Mouse (Mus musculus) heart, embryonic 10.5 days (tissue): ENCODE measurements at regions not wholly inside any gene's neighbourhood (a gene's known extent, or its start where the extent isn't known, plus 50 kb on each side); places are given as distances from the start of the nearest gene placed in this dataset.

ENCODE experiments used
- DNase-seq: peaks from one replicate; pipeline ENCODE4 v3.0.0-alpha.2; 2017; ENCODE audit warnings: low spot score
- H3K27ac ChIP-seq: fragments of 300-500 bp; sonication (generic); 2 replicates; pipeline ENCODE4 v1.5.1; 2016; ENCODE audit warnings: mild to moderate bottlenecking
- H3K27me3 ChIP-seq: fragments of 300-500 bp; sonication (generic); 2 replicates; pipeline ENCODE4 v1.6.1; 2016; ENCODE audit warnings: mild to moderate bottlenecking; ENCODE audit not compliant: poor library complexity, insufficient read depth, severe bottlenecking
- H3K36me3 ChIP-seq: fragments of 300-500 bp; sonication (generic); 2 replicates; pipeline ENCODE4 v1.6.1; 2016; ENCODE audit warnings: mild to moderate bottlenecking, moderate library complexity
- H3K4me1 ChIP-seq: fragments of 300-500 bp; sonication (generic); 2 replicates; pipeline ENCODE4 v1.6.1; 2016; ENCODE audit warnings: mild to moderate bottlenecking
- H3K4me3 ChIP-seq: fragments of 300-500 bp; sonication (generic); 2 replicates; pipeline ENCODE4 v1.5.1; 2016; ENCODE audit warnings: mild to moderate bottlenecking, moderate library complexity
- H3K9me3 ChIP-seq: fragments of 300-500 bp; sonication (generic); 2 replicates; pipeline ENCODE4 v1.6.1; 2016; ENCODE audit warnings: mild to moderate bottlenecking, moderate library complexity
- WGBS: fragments of 180-500 bp; shearing (Covaris S2); methylation state at CpG from one replicate; pipeline ENCODE4 v1.1.7; 2016; 5-methylcytosine and 5-hydroxymethylcytosine counted together

DNA sequence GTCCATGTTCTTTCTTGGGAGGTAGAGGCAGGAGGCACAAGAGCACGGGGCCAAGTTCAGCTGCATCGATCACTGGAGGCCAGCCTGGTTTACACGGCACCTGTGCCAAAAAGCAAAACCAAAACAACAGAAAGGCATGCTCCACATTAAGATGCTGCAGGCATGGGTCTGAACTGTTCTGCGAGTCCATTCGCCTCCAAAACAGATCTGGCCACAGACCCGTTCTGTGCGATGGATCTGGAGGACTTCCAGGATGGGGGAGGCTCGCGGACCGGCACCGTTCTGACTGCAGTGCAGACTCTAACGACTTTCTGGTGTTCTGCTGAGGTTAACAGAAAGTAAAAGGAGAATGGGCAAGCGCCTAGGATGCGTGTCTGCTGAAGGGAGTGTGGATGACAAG lies 52.3 kb downstream of the A230072I06Rik start:
- 79% methylated on average over 14 of the region's 14 CpGs for WGBS
- DNase-seq = no peak
- Histone ChIP-seq H3K27ac (no peak overlapping the region), H3K36me3 (no peaks in the 10 kb centered on the region), H3K4me3 (no peak overlapping the region), H3K27me3 (peaks cover 77% of the 10 kb centered on the region), H3K9me3 (no peaks in the 10 kb centered on the region), H3K4me1 (0 out of 2 replicates have a peak, but pooled peaks cover 5% of the 10 kb centered on the region)

DNA sequence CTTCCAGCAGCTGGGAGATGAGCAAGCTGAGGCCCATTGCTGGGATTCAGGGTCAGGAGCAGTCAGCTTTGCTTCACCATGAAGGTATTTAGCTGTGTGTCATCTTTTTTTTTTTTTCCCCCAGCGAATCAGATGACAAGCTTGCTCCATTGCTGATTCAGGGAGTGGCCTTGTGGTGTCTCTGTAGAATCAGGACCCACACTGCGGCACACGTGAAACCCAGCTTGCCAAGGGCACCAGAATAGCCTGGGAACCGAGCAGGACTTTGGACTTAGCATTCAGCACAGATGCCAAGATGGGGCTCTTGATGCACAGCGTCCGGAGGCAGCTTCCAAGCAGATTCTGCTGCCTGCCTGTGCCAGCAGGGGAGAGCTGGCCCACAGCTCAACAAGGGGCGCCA lies 53.0 kb downstream of the A230072I06Rik start:
- Histone ChIP-seq H3K27ac (no peak overlapping the region), H3K36me3 (no peaks in the 10 kb centered on the region), H3K4me1 (0 out of 2 replicates have a peak, but pooled peaks cover 5% of the 10 kb centered on the region), H3K27me3 (peaks cover 81% of the 10 kb centered on the region), H3K4me3 (no peak overlapping the region), H3K9me3 (no peaks in the 10 kb centered on the region)
- no peak for DNase-seq
- 79% methylated on average over 7 of the region's 7 CpGs for WGBS

DNA sequence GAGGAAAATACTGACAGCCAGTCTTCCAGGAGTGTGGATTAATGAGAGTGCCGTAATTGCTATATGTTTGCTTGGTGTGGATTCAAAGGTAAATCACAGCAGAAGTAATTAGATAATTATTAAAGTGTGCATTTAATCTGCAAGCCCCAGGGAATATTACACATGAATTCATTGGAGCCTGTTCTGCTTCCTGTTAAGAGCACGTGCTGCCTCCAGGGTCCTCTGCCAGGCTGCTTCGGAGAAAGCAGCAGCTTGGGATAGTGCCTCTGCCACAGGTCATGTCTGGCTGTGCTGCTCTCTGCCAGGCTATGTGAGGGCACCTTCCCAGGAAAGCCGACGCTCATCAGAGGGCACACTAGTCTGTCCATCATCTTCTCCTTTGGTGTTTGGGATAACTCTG lies 55.5 kb downstream of the A230072I06Rik start:
- Histone ChIP-seq H3K27me3 (peaks cover 64% of the 10 kb centered on the region), H3K9me3 (no peaks in the 10 kb centered on the region), H3K4me3 (no peak overlapping the region), H3K4me1 (no peaks in the 10 kb centered on the region), H3K27ac (no peak overlapping the region), H3K36me3 (no peaks in the 10 kb centered on the region)
- DNase-seq = no peak
- 71% methylated on average over 5 of the region's 5 CpGs for WGBS

DNA sequence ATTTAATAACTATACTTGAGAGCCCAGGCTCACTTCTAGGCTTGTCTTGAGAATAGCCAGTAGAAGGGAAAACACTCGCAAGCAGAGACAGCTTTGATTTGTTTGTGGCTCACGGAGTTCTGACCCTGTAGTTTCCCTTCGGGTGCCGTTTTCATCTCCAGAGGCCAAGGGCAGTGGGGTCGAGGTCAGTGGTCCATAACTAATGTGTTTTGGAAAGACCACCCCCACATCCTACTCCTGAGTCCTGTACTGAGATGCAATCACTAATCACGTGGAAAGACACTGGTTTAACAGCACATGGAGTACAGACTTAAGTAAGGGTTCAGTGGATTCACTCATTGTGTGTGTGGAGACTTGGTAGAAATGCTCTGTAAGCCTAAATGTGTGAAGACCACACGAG lies 56.0 kb downstream of the A230072I06Rik start:
- 53% methylated on average over 7 of the region's 7 CpGs for WGBS
- no peak overlapping the region for H3K4me3 ChIP-seq
- no peaks in the 10 kb centered on the region for H3K36me3 ChIP-seq
- no peak overlapping the region for H3K27ac ChIP-seq
- H3K27me3 ChIP-seq = peaks cover 59% of the 10 kb centered on the region
- H3K4me1 ChIP-seq = no peaks in the 10 kb centered on the region
- H3K9me3 ChIP-seq = no peaks in the 10 kb centered on the region
- no peak for DNase-seq

DNA sequence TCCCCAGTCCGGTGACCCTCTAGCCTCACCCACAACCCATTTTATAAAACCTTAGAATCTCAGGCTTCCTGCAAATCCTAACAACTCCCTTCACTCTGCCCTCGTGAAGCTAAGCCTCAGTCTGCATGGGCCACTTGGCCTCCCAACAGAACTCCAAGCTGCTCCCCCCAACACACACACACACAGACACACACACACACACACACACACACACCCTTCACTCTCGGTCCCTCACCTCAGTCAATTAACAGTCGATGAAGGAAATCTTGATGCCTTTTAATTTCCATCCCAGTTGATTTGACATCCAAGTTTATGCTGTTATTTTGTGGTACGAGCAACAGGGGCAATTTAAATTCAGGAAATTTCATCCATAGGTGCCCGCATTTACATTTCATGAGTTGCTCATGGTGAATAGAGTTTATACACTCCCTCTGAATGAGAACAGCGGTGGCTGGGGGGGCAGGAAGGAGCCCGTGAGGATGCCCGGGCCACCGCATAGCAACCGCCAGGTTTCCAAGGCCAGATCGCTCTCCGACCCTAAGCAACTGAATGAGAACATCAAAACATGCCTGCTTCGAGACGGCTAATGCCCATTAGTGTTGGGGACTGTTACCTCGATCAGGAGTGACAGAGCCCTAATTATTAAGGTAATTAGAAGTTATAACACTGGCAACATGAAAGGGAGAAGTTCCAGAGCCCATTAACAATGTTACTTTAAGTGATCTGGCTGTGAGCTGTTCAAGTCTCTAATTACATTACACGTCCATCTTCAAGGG lies 55.8 kb upstream of the Sox1 start:
- Histone ChIP-seq H3K4me1 (no peaks in the 10 kb centered on the region), H3K27me3 (peaks cover 36% of the 10 kb centered on the region), H3K27ac (no peak overlapping the region), H3K36me3 (no peaks in the 10 kb centered on the region), H3K4me3 (no peak overlapping the region), H3K9me3 (no peaks in the 10 kb centered on the region)
- WGBS = 78% methylated on average over 17 of the region's 17 CpGs
- DNase-seq = no peak

DNA sequence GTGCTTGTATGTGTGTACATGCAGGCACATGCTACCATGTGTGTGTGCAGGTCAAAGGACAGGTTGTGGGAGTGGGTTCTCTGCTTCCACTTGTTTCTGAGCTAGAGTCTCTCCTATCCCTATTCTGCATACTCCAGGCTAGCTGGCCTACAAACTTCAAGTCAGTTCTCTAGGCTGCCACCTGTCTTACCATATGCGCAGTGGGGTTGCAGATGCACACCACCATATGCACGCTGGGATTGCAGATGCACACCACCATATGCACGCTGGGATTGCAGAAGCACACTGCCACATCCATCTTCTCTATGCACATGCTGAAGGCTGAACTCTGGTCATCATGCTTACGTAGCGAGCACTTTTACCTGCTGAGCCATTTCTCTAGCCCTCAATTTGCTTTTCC lies 54.1 kb upstream of the Sox1 start:
- Histone ChIP-seq H3K9me3 (no peaks in the 10 kb centered on the region), H3K27ac (no peak overlapping the region), H3K36me3 (no peaks in the 10 kb centered on the region), H3K4me1 (no peaks in the 10 kb centered on the region), H3K4me3 (no peak overlapping the region), H3K27me3 (peaks cover 25% of the 10 kb centered on the region)
- WGBS = 89% methylated on average over 5 of the region's 5 CpGs
- no peak for DNase-seq
